Mouse (Mus musculus): ENCODE data around the gene Ppp1r12c.

DNA sequence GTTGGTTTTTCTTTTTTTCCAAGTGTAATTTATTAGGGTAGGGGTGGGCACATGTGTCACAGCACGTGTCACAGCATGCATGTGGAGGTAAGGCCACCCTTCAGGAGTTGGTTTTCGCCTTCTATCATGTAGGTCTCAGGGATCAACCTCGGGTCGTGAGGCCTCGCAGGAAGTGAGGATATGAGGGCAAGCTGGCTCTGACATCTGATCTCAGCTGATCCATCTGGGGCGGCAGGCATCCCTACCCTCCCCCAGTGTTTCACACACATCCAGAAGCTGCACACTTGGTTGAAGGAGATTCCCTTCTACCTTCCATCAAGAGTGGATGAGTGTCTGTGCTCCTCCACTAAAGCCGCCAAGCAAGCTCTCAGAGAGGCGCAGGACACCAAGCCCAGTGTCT, 69.5 kb downstream of the Ppp1r12c start:
- TF ChIP-seq CTCF (conservative IDR thresholded peaks at IDR 0.05 in 1 of 2, IDR thresholded peaks at IDR 0.05 in 1 of 2; ENCODE audit: low read depth in 2 of 2, low read length in 2 of 2) (no peak), EP300 (IDR thresholded peaks at IDR 0.05; ENCODE audit: low read length) (no peak), USF1 (IDR thresholded peaks at IDR 0.05; ENCODE audit: low read depth, low read length) (no peak)
